Mouse (Mus musculus): ENCODE measurements at regions not wholly inside any gene's neighbourhood (a gene's known extent, or its start where the extent isn't known, plus 50 kb on each side); places are given as distances from the start of the nearest gene placed in this dataset.

DNA sequence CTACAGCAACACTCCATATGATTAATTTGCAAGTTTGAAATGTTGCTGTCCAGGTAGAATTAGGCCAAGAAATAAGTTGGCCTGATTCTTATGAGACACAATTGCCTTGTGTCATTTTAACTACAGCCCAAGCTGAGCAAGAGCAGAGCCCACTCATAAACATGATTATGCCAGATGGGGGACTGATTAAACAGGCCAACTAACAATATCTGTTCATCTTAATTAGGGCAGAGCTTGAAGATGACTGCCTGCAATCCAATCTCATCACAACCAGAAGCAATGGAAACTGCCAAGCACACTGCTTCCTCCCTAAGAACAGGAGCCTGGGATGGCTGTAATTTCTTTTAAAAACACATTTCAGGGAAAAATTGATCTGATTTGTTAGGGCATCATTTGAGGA, 333.1 kb downstream of the Sv2b start:
- Histone ChIP-seq H3K4me3 (ENCODE audit: low read depth, low read length) (no peak overlapping the region), H3K4me1 (replicated peaks; ENCODE audit: control insufficient read depth, insufficient read depth) (no peaks in the 10 kb centered on the region), H3K27me3 (ENCODE audit: control insufficient read depth, insufficient read depth, low read length) (no peaks in the 10 kb centered on the region), H3K4me2 (replicated peaks; ENCODE audit: low read depth) (no peak overlapping the region), H3K36me3 (ENCODE audit: control insufficient read depth, insufficient read depth, low read length) (no peaks in the 10 kb centered on the region), H3K27ac (replicated peaks) (no peak overlapping the region), H3K9ac (ENCODE audit: low read length) (no peak overlapping the region), H3K9me3 (ENCODE audit: control insufficient read depth, low read length) (no peaks in the 10 kb centered on the region)
- DNase-seq (ENCODE audit: low spot score) = no peak
- no peak for ATAC-seq (ENCODE audit: low FRiP score, low TSS enrichment)
- no peak for TF ChIP-seq CTCF (IDR thresholded peaks at IDR 0.05; ENCODE audit: low read depth)
- TF ChIP-seq EP300 (optimal IDR thresholded peaks at IDR 0.05) = no peak

DNA sequence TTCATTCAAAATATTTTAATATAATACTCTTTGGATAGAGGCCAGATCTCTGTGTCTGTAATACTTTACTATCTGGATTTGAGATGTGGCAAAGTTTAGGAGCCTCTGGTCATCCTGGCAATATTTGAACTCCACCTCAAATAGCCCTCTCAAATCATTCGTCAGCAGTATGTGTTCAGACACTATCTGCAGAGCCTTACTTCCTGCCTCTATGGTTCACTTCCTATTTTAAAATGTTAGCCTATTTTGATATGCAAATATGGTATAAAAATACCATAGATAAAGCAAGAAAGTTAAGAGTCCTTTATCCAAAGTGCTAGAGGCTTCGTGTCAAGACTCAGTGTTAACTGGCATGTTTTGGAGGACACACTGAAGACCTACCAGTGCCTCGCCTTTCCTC, 334.6 kb downstream of the Sv2b start:
- ATAC-seq (ENCODE audit: low FRiP score, low TSS enrichment) (no peak), DNase-seq (ENCODE audit: low spot score) (no peak)
- no peaks in the 10 kb centered on the region for H3K4me1 ChIP-seq (replicated peaks; ENCODE audit: control insufficient read depth, insufficient read depth)
- TF ChIP-seq EP300 (optimal IDR thresholded peaks at IDR 0.05) (no peak), CTCF (IDR thresholded peaks at IDR 0.05; ENCODE audit: low read depth) (no peak)
- H3K9me3 ChIP-seq (ENCODE audit: control insufficient read depth, low read length) = no peaks in the 10 kb centered on the region
- no peak overlapping the region for H3K27ac ChIP-seq (replicated peaks)
- H3K4me2 ChIP-seq (replicated peaks; ENCODE audit: low read depth) = no peak overlapping the region
- H3K36me3 ChIP-seq (ENCODE audit: control insufficient read depth, insufficient read depth, low read length) = no peaks in the 10 kb centered on the region
- no peak overlapping the region for H3K9ac ChIP-seq (ENCODE audit: low read length)
- no peak overlapping the region for H3K4me3 ChIP-seq (ENCODE audit: low read depth, low read length)
- no peaks in the 10 kb centered on the region for H3K27me3 ChIP-seq (ENCODE audit: control insufficient read depth, insufficient read depth, low read length)
- 73% methylated on average over 3 of the region's 3 CpGs for WGBS

GRCm38 (mm10) chr7:74944421-74945098, 364.5 kb downstream of the Sv2b start:
- TF ChIP-seq CTCF (IDR thresholded peaks at IDR 0.05; ENCODE audit: low read depth) (no peak), EP300 (optimal IDR thresholded peaks at IDR 0.05) (no peak)
- Histone ChIP-seq H3K4me3 (ENCODE audit: low read depth, low read length) (no peak overlapping the region), H3K27ac (replicated peaks) (no peak overlapping the region), H3K9me3 (ENCODE audit: control insufficient read depth, low read length) (no peaks in the 10 kb centered on the region), H3K36me3 (ENCODE audit: control insufficient read depth, insufficient read depth, low read length) (no peaks in the 10 kb centered on the region), H3K4me1 (replicated peaks; ENCODE audit: control insufficient read depth, insufficient read depth) (no peaks in the 10 kb centered on the region), H3K4me2 (replicated peaks; ENCODE audit: low read depth) (no peak overlapping the region), H3K9ac (ENCODE audit: low read length) (no peak overlapping the region), H3K27me3 (ENCODE audit: control insufficient read depth, insufficient read depth, low read length) (no peaks in the 10 kb centered on the region)
- 52% methylated on average over 5 of the region's 5 CpGs for WGBS
- DNase-seq (ENCODE audit: low spot score) (no peak), ATAC-seq (ENCODE audit: low FRiP score, low TSS enrichment) (no peak)

DNA sequence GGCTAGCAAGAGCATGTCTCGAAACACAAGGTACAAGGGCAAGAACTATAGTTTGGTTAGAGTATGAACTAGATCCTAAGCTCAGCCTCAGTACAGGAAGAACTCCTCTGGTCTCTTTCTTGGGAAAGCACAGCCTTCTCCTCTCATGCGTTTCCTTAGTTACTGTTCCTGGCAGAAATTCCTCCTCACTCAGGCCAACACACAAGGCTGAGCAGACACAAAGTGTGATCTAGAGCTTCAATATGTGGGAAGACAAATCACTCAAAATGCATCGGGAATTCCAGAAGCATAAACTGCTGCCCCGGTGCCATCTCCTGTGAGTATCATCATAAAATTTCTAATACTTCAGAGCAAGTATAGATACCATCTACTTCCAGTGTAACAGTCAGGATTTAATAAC, 366.1 kb downstream of the Sv2b start:
- Histone ChIP-seq H3K9me3 (ENCODE audit: control insufficient read depth, low read length) (no peaks in the 10 kb centered on the region), H3K4me1 (replicated peaks; ENCODE audit: control insufficient read depth, insufficient read depth) (no peaks in the 10 kb centered on the region), H3K27ac (replicated peaks) (no peak overlapping the region), H3K4me3 (ENCODE audit: low read depth, low read length) (no peak overlapping the region), H3K36me3 (ENCODE audit: control insufficient read depth, insufficient read depth, low read length) (no peaks in the 10 kb centered on the region), H3K4me2 (replicated peaks; ENCODE audit: low read depth) (no peak overlapping the region), H3K27me3 (ENCODE audit: control insufficient read depth, insufficient read depth, low read length) (no peaks in the 10 kb centered on the region), H3K9ac (ENCODE audit: low read length) (no peak overlapping the region)
- ATAC-seq (ENCODE audit: low FRiP score, low TSS enrichment) = no peak
- DNase-seq (ENCODE audit: low spot score) = no peak
- WGBS = 65% methylated on average over 4 of the region's 4 CpGs
- no peak for TF ChIP-seq EP300 (optimal IDR thresholded peaks at IDR 0.05)
- no peak for TF ChIP-seq CTCF (IDR thresholded peaks at IDR 0.05; ENCODE audit: low read depth)

GRCm38 (mm10) chr7:74942146-74942545, 366.9 kb downstream of the Sv2b start:
- no peak overlapping the region for H3K9ac ChIP-seq (ENCODE audit: low read length)
- H3K27me3 ChIP-seq (ENCODE audit: control insufficient read depth, insufficient read depth, low read length) = no peaks in the 10 kb centered on the region
- no peaks in the 10 kb centered on the region for H3K4me1 ChIP-seq (replicated peaks; ENCODE audit: control insufficient read depth, insufficient read depth)
- no peak overlapping the region for H3K4me2 ChIP-seq (replicated peaks; ENCODE audit: low read depth)
- no peaks in the 10 kb centered on the region for H3K36me3 ChIP-seq (ENCODE audit: control insufficient read depth, insufficient read depth, low read length)
- 49% methylated on average over 3 of the region's 3 CpGs for WGBS
- no peak for ATAC-seq (ENCODE audit: low FRiP score, low TSS enrichment)
- TF ChIP-seq EP300 (optimal IDR thresholded peaks at IDR 0.05) = no peak
- no peak for TF ChIP-seq CTCF (IDR thresholded peaks at IDR 0.05; ENCODE audit: low read depth)
- no peak overlapping the region for H3K4me3 ChIP-seq (ENCODE audit: low read depth, low read length)
- DNase-seq (ENCODE audit: low spot score) = no peak
- H3K9me3 ChIP-seq (ENCODE audit: control insufficient read depth, low read length) = no peaks in the 10 kb centered on the region
- H3K27ac ChIP-seq (replicated peaks) = no peak overlapping the region

GRCm38 (mm10) chr7:74929142-74929829, 374.7 kb upstream of the Slco3a1 start:
- H3K4me1 ChIP-seq (replicated peaks; ENCODE audit: control insufficient read depth, insufficient read depth) = no peaks in the 10 kb centered on the region
- H3K9ac ChIP-seq (ENCODE audit: low read length) = no peak overlapping the region
- 50% methylated on average over 8 of the region's 8 CpGs for WGBS
- H3K4me3 ChIP-seq (ENCODE audit: low read depth, low read length) = no peak overlapping the region
- no peak overlapping the region for H3K27ac ChIP-seq (replicated peaks)
- no peak for DNase-seq (ENCODE audit: low spot score)
- ATAC-seq (ENCODE audit: low FRiP score, low TSS enrichment) = no peak
- H3K27me3 ChIP-seq (ENCODE audit: control insufficient read depth, insufficient read depth, low read length) = no peaks in the 10 kb centered on the region
- TF ChIP-seq EP300 (optimal IDR thresholded peaks at IDR 0.05) = no peak
- no peak for TF ChIP-seq CTCF (IDR thresholded peaks at IDR 0.05; ENCODE audit: low read depth)
- H3K9me3 ChIP-seq (ENCODE audit: control insufficient read depth, low read length) = no peaks in the 10 kb centered on the region
- no peaks in the 10 kb centered on the region for H3K36me3 ChIP-seq (ENCODE audit: control insufficient read depth, insufficient read depth, low read length)
- H3K4me2 ChIP-seq (replicated peaks; ENCODE audit: low read depth) = no peak overlapping the region

Data from stomach, postnatal 0 days (tissue).